Mouse (Mus musculus) megakaryocyte, embryonic 14.5 days (primary cell): Measurements from ENCODE around the gene Scube2. TPM values are rescaled to one million over a fixed set of nuclear protein-coding genes. Genes with fewer than 3 reads are reported as not detected.

Experiments used
- H3K27me3 ChIP-seq: replicated peaks from 2 replicates; pipeline ENCODE3; 2012; ENCODE audit warnings: inconsistent platforms
- H3K36me3 ChIP-seq: replicated peaks from 2 replicates; pipeline ENCODE3; 2012; ENCODE audit warnings: low read length, inconsistent platforms, mixed read lengths
- H3K4me1 ChIP-seq: 2 replicates; pipeline ENCODE4 v1.6.1; 2012; ENCODE audit warnings: inconsistent platforms
- H3K4me3 ChIP-seq: replicated peaks from 2 replicates; pipeline ENCODE3; 2012; ENCODE audit warnings: moderate library complexity, mild to moderate bottlenecking, inconsistent platforms
- H3K9me3 ChIP-seq: 2 replicates; pipeline ENCODE4 v1.6.1; 2012; ENCODE audit warnings: inconsistent platforms
- FLI1 ChIP-seq: IDR thresholded peaks from 2 replicates; pipeline ENCODE4 v1.6.1; 2012; ENCODE audit warnings: low read length, inconsistent platforms, mixed read lengths
- GATA1 ChIP-seq: IDR thresholded peaks from 3 replicates; pipeline ENCODE4 v1.6.1; 2012; ENCODE audit warnings: mixed read lengths, low read length, inconsistent platforms, borderline replicate concordance
- polyA plus RNA-seq: library from polyadenylated mRNA; stranded (reverse); fragments of >175 nt; gene quantifications from 2 replicates; pipeline ENCODE4 v1.2.3, GENCODE M21; 2012; ENCODE audit warnings: low replicate concordance; ENCODE audit not compliant: insufficient read depth

The Scube2 gene
- not detected in 2 replicates for polyA plus RNA-seq

DNA sequence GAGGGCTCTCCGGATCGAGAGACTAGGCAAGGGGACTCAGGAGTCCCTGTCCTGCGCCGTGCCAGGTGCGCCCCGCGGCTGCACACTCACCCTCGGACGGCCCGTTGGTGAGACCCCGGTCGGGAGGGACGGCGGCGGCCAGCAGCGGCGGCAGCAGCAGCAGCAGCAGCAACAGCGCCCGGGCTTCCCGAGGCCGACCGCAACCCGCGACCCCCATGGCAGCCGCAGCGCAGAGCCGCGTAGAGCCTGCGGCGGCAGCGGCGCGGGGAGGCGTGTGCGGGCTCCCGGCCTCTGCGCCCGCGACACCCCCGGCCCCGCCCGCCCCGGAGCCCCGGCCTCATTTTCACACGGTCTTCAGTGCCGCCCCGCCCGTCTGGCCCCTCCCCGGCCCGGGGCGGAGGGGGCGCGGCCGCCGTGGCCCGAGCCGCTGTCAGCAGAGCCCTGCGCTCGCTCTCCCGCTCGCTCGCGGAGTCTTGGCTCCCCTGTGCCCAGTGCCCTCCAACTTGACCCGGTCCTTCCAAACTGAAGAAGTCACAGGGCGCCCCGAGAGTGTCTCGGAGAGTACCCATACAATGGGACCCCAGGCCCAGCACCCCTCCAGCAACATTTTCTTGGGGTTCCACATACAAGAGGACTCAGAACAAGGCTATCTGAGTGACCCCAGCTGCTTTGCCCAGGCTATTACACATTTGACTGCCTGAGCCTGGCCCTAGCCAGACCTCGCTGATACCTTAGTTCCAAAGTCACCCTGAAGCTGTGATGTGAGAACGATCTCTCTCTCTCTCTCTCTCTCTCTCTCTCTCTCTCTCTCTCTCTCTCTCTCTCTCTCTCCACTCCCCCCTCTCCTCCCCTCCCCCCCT lies at the start of gene Scube2:
Gene Scube2 (minus strand): TSS at position 310 of the 860 bp plus-strand sequence.
- Histone ChIP-seq H3K36me3 (no peaks in the 10 kb centered on the region), H3K9me3 (no peaks in the 10 kb centered on the region), H3K27me3 (peaks cover 83% of the 10 kb centered on the region), H3K4me1 (peaks cover 15% of the 10 kb centered on the region), H3K4me3 (peak within 1 kb of the TSS; percentile 83)
- no peak for TF ChIP-seq GATA1
- TF ChIP-seq FLI1, result no peak

DNA sequence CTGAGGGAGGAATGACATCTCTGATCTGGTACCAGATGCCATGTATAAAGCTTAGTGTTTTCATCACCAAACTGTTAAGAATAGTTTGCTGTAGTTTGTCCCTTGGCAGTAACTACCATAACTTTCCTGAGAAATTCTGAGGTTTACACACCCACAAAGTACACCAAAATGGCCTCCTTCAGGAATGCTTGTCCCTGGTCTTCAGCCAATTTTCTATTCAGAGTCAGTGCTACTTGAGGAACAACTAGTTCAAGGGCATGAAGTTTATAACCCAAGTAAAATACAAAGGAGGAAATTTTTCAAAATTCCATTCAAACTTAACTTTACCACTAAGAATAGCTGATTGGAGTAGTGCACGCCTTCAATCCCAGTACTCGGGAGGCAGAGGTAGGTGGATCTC lies 40.7 kb upstream of the Scube2 start:
- Histone ChIP-seq H3K36me3 (peaks cover 87% of the 10 kb centered on the region), H3K4me1 (peaks cover 11% of the 10 kb centered on the region)

DNA sequence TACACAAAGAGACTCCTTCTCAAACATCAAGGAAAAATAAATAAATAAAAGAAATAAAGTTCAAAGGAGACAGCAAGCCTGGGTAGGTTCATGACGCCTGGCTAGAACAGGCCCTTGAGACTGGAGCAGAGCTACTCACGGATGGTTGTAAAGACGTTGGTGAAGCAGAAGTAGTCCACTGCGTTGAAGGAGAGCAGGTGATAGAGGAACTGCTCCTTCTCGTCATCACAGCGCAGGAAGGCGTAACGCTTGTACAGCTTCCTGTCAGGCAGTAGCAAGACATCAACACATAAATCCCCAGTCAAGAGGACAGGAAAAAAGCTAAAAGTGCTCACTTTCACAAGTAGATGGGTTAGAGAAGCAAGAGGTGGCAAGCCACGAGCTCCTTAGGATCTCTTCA lies 35.4 kb upstream of the Scube2 start:
- Histone ChIP-seq H3K9me3 (no peaks in the 10 kb centered on the region), H3K4me3 (no peak overlapping the region), H3K27me3 (no peaks in the 10 kb centered on the region), H3K4me1 (peaks cover 11% of the 10 kb centered on the region), H3K36me3 (peaks cover 98% of the 10 kb centered on the region)
- TF ChIP-seq FLI1 (no peak), GATA1 (no peak)

More for the DNA sequence above, 40.7 kb upstream of the Scube2 start:
- Histone ChIP-seq H3K4me3 (no peak overlapping the region), H3K27me3 (no peaks in the 10 kb centered on the region), H3K9me3 (no peaks in the 10 kb centered on the region)
- no peak for TF ChIP-seq GATA1
- no peak for TF ChIP-seq FLI1

DNA sequence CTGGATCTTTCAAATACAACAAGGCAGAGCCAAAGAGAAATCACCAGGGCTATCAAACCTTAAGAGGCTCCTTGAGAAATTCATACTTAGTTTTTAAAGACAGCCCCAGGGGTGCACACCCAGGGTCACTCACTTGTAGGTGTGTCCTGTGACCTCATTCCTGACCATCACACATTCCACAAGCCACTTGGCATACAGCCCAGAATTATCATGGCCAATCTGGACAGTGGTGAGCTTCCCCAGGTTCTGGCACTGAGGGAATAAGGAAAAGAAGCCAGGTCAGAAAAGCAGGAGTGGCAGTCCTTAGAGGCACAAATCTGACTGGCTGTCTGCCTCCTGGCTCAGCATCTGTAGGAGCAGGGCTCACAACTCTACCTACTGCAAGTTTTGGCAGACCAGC lies 33.4 kb upstream of the Scube2 start:
- peaks cover 100% of the 10 kb centered on the region for H3K36me3 ChIP-seq
- TF ChIP-seq GATA1, result no peak
- no peak for TF ChIP-seq FLI1

DNA sequence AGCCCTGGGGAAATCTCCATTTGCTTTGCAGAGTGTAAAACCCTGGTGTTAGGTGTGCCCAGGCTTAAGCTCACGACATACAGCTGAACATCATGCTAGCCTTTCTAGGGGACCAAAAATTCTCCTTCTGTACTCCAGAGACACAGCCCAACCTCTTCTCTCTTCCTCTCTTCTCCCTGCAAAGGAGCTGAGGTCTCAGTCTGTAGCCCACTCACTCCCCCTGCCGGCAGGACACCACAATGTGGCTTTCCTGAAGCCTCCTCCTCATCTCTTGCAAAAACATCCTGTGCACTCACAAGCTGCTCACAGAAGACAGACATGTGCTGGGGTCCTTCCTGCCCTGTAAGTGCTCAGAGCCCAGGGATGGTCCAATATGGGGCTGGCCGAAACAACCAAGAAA lies 27.1 kb upstream of the Scube2 start:
- no peak overlapping the region for H3K4me3 ChIP-seq
- peaks cover 61% of the 10 kb centered on the region for H3K36me3 ChIP-seq
- no peaks in the 10 kb centered on the region for H3K27me3 ChIP-seq
- peaks cover 5% of the 10 kb centered on the region; the same call in 1 of the 2 replicates for H3K4me1 ChIP-seq
- peaks cover 5% of the 10 kb centered on the region for H3K9me3 ChIP-seq
- TF ChIP-seq GATA1 (no peak), FLI1 (no peak)

More for the DNA sequence above, 33.4 kb upstream of the Scube2 start:
- Histone ChIP-seq H3K9me3 (no peaks in the 10 kb centered on the region), H3K4me1 (no peaks in the 10 kb centered on the region), H3K4me3 (no peak overlapping the region), H3K27me3 (no peaks in the 10 kb centered on the region)

DNA sequence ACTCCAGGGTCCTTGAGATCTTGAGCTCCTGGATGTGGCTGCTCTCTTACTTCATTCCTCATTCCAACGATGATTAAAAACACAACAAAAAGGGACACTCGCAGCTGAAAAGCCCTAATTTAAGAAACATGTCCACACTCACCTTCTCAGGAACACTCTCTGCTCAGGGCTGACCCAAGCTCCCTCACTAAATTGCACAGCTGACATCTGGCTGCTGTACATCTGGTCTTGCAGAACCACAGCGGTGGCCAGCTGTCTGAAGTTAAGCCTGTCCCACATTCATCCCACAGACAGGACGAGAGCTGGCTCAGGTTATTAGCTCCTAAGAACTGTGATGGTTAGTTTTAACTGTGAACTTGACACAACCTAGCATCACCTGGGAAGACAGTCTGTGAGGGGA lies 26.3 kb upstream of the Scube2 start:
- H3K4me3 ChIP-seq, result no peak overlapping the region

DNA sequence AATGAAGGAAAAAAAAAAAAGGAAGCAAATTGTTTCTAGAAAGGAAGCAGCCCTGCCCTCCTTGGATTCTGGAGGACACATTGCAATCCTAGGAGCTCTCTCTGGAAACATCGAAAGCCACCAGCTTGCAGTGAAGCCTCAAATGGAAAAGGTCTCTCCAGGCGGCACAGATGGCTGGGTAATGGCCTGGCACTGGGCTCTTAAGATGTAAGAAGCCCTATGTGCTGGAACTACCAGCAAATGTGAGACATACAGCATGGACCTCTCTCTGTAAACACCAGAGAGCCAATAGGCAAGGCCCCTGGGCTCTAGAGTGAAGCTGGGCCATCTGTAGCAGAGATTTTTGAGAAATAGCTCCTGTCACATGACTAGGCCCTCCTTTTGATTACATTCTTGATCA lies 24.8 kb upstream of the Scube2 start:
- H3K4me3 ChIP-seq, result no peak overlapping the region
- peaks cover 38% of the 10 kb centered on the region for H3K36me3 ChIP-seq
- peaks cover 11% of the 10 kb centered on the region for H3K9me3 ChIP-seq
- TF ChIP-seq GATA1 (no peak), FLI1 (no peak)
- no peaks in the 10 kb centered on the region for H3K27me3 ChIP-seq
- H3K4me1 ChIP-seq, result peaks cover 5% of the 10 kb centered on the region; the same call in 1 of the 2 replicates

More for the DNA sequence above, 26.3 kb upstream of the Scube2 start:
- peaks cover 54% of the 10 kb centered on the region for H3K36me3 ChIP-seq
- H3K27me3 ChIP-seq, result no peaks in the 10 kb centered on the region
- H3K4me1 ChIP-seq, result peaks cover 5% of the 10 kb centered on the region; the same call in 1 of the 2 replicates
- TF ChIP-seq GATA1, result no peak
- TF ChIP-seq FLI1, result no peak
- H3K9me3 ChIP-seq, result peaks cover 10% of the 10 kb centered on the region

DNA sequence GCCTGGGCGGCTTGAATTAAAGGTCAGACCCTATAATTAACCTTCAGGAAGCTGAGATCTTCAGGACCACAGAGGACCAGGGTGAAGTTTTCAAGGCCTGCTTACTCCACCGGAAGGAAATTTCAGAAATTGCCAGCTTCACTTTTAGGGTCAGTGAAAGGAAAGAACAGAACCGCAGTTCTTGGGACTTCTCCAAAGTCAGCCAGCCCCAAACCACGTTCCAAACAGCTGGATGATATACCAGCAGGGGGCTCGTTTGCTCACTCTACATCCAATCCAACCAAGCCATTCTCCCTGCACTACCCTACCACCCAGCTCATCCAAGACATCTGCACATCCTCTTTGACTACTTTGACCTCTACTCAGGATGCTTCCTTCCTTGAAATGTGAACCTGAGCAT lies 23.8 kb upstream of the Scube2 start:
- TF ChIP-seq FLI1, result no peak
- no peak for TF ChIP-seq GATA1
- Histone ChIP-seq H3K27me3 (no peaks in the 10 kb centered on the region), H3K9me3 (peaks cover 11% of the 10 kb centered on the region), H3K4me1 (peaks cover 5% of the 10 kb centered on the region; the same call in 1 of the 2 replicates), H3K4me3 (no peak overlapping the region), H3K36me3 (peaks cover 29% of the 10 kb centered on the region)

DNA sequence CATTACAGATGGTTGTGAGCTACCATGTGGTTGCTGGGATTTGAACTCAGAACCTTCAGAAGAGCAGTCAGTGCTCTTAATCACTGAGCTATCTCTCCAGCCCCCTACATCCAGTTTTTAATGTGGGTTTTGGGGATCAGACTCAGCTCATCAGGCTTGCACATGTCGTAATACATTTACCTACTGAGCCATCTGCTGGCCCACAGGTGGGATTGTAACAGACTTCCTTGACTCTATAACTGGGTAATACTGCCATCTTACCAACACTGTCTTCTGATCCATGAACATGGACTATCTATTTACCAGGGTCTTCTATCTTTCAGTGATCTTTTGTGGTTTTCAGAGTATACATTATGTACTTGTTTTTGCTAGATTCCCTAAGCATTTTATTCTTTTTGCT lies 20.8 kb upstream of the Scube2 start:
- H3K36me3 ChIP-seq, result peaks cover 3% of the 10 kb centered on the region
- H3K9me3 ChIP-seq, result peaks cover 16% of the 10 kb centered on the region
- no peak overlapping the region for H3K4me3 ChIP-seq
- H3K27me3 ChIP-seq, result peaks cover 7% of the 10 kb centered on the region
- TF ChIP-seq FLI1 (no peak), GATA1 (no peak)
- no peaks in the 10 kb centered on the region for H3K4me1 ChIP-seq

DNA sequence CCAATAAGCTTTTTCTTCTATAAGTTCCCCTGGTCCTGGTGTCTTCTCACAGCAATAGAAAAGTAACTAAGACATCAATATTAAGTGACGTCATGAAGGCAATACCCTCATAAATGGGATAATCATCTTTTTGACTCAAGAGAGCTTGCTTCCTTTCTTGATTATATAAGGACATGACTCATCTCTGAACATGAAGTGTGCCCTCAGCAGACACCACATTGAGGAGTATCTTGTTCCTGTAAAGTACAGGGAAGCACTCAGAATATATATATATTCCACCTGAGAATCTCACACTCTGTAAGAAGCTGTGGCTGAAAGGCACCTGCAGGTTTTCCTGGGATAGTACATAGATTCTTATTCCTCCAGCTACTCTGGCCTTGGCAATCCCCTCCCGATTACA lies 17.1 kb upstream of the Scube2 start:
- peaks cover 6% of the 10 kb centered on the region; the same call in 1 of the 2 replicates for H3K4me1 ChIP-seq
- TF ChIP-seq GATA1, result no peak
- TF ChIP-seq FLI1, result no peak
- peaks cover 27% of the 10 kb centered on the region for H3K27me3 ChIP-seq
- H3K36me3 ChIP-seq, result no peaks in the 10 kb centered on the region
- peaks cover 12% of the 10 kb centered on the region for H3K9me3 ChIP-seq
- no peak overlapping the region for H3K4me3 ChIP-seq
